Mouse (Mus musculus): Measurements from ENCODE around the gene Aqp12. TPM values are rescaled to one million over a fixed set of nuclear protein-coding genes. Genes with fewer than 3 reads are reported as not detected.

Gene Aqp12
- polyA plus RNA-seq, 1 experiment from 2014 or later = not detected

GRCm38 (mm10) chr1:92982931-92983605 is 23.1 kb upstream of the Aqp12 start:
- H3K9ac ChIP-seq = no peak overlapping the region

GRCm38 (mm10) chr1:92984999-92985398 is 21.1 kb upstream of the Aqp12 start:
- H3K36me3 ChIP-seq = no peaks in the 10 kb centered on the region
- no peak for ATAC-seq (ENCODE audit: borderline replicate concordance, extremely low read depth, low FRiP score, low TSS enrichment)

More at GRCm38 (mm10) chr1:92982931-92983605, 23.1 kb upstream of the Aqp12 start:
- Histone ChIP-seq H3K4me3 (no peak overlapping the region), H3K27ac (no peak overlapping the region), H3K36me3 (no peaks in the 10 kb centered on the region), H3K9me3 (no peaks in the 10 kb centered on the region), H3K4me2 (no peak overlapping the region), H3K27me3 (no peaks in the 10 kb centered on the region; the same call in 1 of the 2 replicates), H3K4me1 (peaks cover 15% of the 10 kb centered on the region)
- ATAC-seq (ENCODE audit: borderline replicate concordance, extremely low read depth, low FRiP score, low TSS enrichment) = no peak
- WGBS = 86% methylated on average over 17 of the region's 17 CpGs

GRCm38 (mm10) chr1:92988894-92989293 is 17.2 kb upstream of the Aqp12 start:
- Histone ChIP-seq H3K4me2 (no peak overlapping the region), H3K27ac (no peak overlapping the region), H3K36me3 (no peaks in the 10 kb centered on the region), H3K9ac (no peak overlapping the region), H3K4me3 (no peak overlapping the region), H3K4me1 (no peaks in the 10 kb centered on the region), H3K9me3 (no peaks in the 10 kb centered on the region), H3K27me3 (no peaks in the 10 kb centered on the region)
- ATAC-seq (ENCODE audit: borderline replicate concordance, extremely low read depth, low FRiP score, low TSS enrichment) = no peak
- 48% methylated on average over 4 of the region's 4 CpGs for WGBS

More at GRCm38 (mm10) chr1:92984999-92985398, 21.1 kb upstream of the Aqp12 start:
- Histone ChIP-seq H3K4me3 (no peak overlapping the region), H3K4me2 (no peak overlapping the region), H3K27ac (no peak overlapping the region), H3K9ac (no peak overlapping the region), H3K27me3 (no peaks in the 10 kb centered on the region), H3K4me1 (no peaks in the 10 kb centered on the region), H3K9me3 (no peaks in the 10 kb centered on the region)
- 85% methylated on average over 5 of the region's 5 CpGs for WGBS

GRCm38 (mm10) chr1:92989891-92990290 is 16.2 kb upstream of the Aqp12 start:
- Histone ChIP-seq H3K4me2 (no peak overlapping the region), H3K9ac (no peak overlapping the region)

GRCm38 (mm10) chr1:92992214-92992855 is 13.8 kb upstream of the Aqp12 start:
- no peak overlapping the region for H3K4me3 ChIP-seq
- no peaks in the 10 kb centered on the region for H3K9me3 ChIP-seq
- H3K27me3 ChIP-seq = no peaks in the 10 kb centered on the region
- 71% methylated on average over 6 of the region's 6 CpGs for WGBS
- H3K4me2 ChIP-seq = no peak overlapping the region
- no peaks in the 10 kb centered on the region for H3K4me1 ChIP-seq
- H3K36me3 ChIP-seq = no peaks in the 10 kb centered on the region
- H3K27ac ChIP-seq = no peak overlapping the region
- ATAC-seq (ENCODE audit: borderline replicate concordance, extremely low read depth, low FRiP score, low TSS enrichment) = no peak
- H3K9ac ChIP-seq = no peak overlapping the region

More at GRCm38 (mm10) chr1:92989891-92990290, 16.2 kb upstream of the Aqp12 start:
- Histone ChIP-seq H3K4me1 (no peaks in the 10 kb centered on the region), H3K36me3 (no peaks in the 10 kb centered on the region), H3K27me3 (no peaks in the 10 kb centered on the region), H3K27ac (no peak overlapping the region), H3K9me3 (no peaks in the 10 kb centered on the region), H3K4me3 (no peak overlapping the region)
- no peak for ATAC-seq (ENCODE audit: borderline replicate concordance, extremely low read depth, low FRiP score, low TSS enrichment)
- WGBS = 47% methylated on average over 4 of the region's 4 CpGs

GRCm38 (mm10) chr1:92992880-92993279 is 13.3 kb upstream of the Aqp12 start:
- Histone ChIP-seq H3K9me3 (no peaks in the 10 kb centered on the region), H3K4me1 (no peaks in the 10 kb centered on the region), H3K27me3 (no peaks in the 10 kb centered on the region), H3K36me3 (no peaks in the 10 kb centered on the region), H3K9ac (no peak overlapping the region), H3K27ac (no peak overlapping the region), H3K4me2 (no peak overlapping the region), H3K4me3 (no peak overlapping the region)
- WGBS = 69% methylated on average over 2 of the region's 2 CpGs
- no peak for ATAC-seq (ENCODE audit: borderline replicate concordance, extremely low read depth, low FRiP score, low TSS enrichment)

- no peak for ATAC-seq (ENCODE audit: borderline replicate concordance, extremely low read depth, low FRiP score, low TSS enrichment)
- Histone ChIP-seq H3K4me3 (no peak overlapping the region), H3K4me1 (no peaks in the 10 kb centered on the region), H3K27me3 (no peaks in the 10 kb centered on the region), H3K4me2 (no peak overlapping the region), H3K36me3 (no peaks in the 10 kb centered on the region), H3K27ac (no peak overlapping the region), H3K9me3 (no peaks in the 10 kb centered on the region), H3K9ac (no peak overlapping the region)
- WGBS = 31% methylated on average over 4 of the region's 4 CpGs
These were observed 3.1 kb downstream of the Aqp12 start for GRCm38 (mm10) chr1:93009196-93009595.

- Histone ChIP-seq H3K9ac (no peak overlapping the region), H3K4me3 (no peak overlapping the region), H3K4me1 (no peaks in the 10 kb centered on the region), H3K27ac (no peak overlapping the region), H3K9me3 (no peaks in the 10 kb centered on the region), H3K27me3 (no peaks in the 10 kb centered on the region), H3K4me2 (no peak overlapping the region), H3K36me3 (no peaks in the 10 kb centered on the region)
- WGBS = 27% methylated on average over 3 of the region's 3 CpGs
- ATAC-seq (ENCODE audit: borderline replicate concordance, extremely low read depth, low FRiP score, low TSS enrichment) = no peak
These were observed 4.6 kb downstream of the Aqp12 start for GRCm38 (mm10) chr1:93010731-93011130.

- no peak overlapping the region for H3K4me2 ChIP-seq
- H3K27ac ChIP-seq = no peak overlapping the region
- H3K36me3 ChIP-seq = no peaks in the 10 kb centered on the region
- no peak overlapping the region for H3K9ac ChIP-seq
- ATAC-seq (ENCODE audit: borderline replicate concordance, extremely low read depth, low FRiP score, low TSS enrichment) = no peak
- no peak overlapping the region for H3K4me3 ChIP-seq
- H3K9me3 ChIP-seq = no peaks in the 10 kb centered on the region
- WGBS = 58% methylated on average over 7 of the region's 7 CpGs
- no peaks in the 10 kb centered on the region for H3K27me3 ChIP-seq
- H3K4me1 ChIP-seq = no peaks in the 10 kb centered on the region
These were observed 6.0 kb downstream of the Aqp12 start for GRCm38 (mm10) chr1:93012103-93012585.

GRCm38 (mm10) chr1:93013367-93013766 is 7.2 kb downstream of the Aqp12 start:
- H3K4me2 ChIP-seq = no peak overlapping the region
- H3K36me3 ChIP-seq = no peaks in the 10 kb centered on the region
- 72% methylated on average over 4 of the region's 4 CpGs for WGBS
- no peak overlapping the region for H3K27ac ChIP-seq
- ATAC-seq (ENCODE audit: borderline replicate concordance, extremely low read depth, low FRiP score, low TSS enrichment) = no peak
- H3K9me3 ChIP-seq = no peaks in the 10 kb centered on the region
- no peak overlapping the region for H3K4me3 ChIP-seq
- no peak overlapping the region for H3K9ac ChIP-seq
- H3K4me1 ChIP-seq = no peaks in the 10 kb centered on the region
- no peaks in the 10 kb centered on the region for H3K27me3 ChIP-seq

GRCm38 (mm10) chr1:93014460-93014859 is 8.3 kb downstream of the Aqp12 start:
- ATAC-seq (ENCODE audit: borderline replicate concordance, extremely low read depth, low FRiP score, low TSS enrichment) = no peak
- Histone ChIP-seq H3K9ac (no peak overlapping the region), H3K4me2 (no peak overlapping the region), H3K36me3 (no peaks in the 10 kb centered on the region), H3K4me3 (no peak overlapping the region), H3K27me3 (no peaks in the 10 kb centered on the region), H3K9me3 (no peaks in the 10 kb centered on the region), H3K27ac (no peak overlapping the region), H3K4me1 (no peaks in the 10 kb centered on the region)

GRCm38 (mm10) chr1:93015136-93015535 is 9.0 kb downstream of the Aqp12 start:
- 54% methylated on average over 2 of the region's 2 CpGs for WGBS
- no peaks in the 10 kb centered on the region for H3K36me3 ChIP-seq
- H3K4me2 ChIP-seq = no peak overlapping the region
- H3K9ac ChIP-seq = no peak overlapping the region
- H3K4me3 ChIP-seq = no peak overlapping the region
- H3K27me3 ChIP-seq = no peaks in the 10 kb centered on the region
- H3K27ac ChIP-seq = no peak overlapping the region
- no peaks in the 10 kb centered on the region for H3K9me3 ChIP-seq
- ATAC-seq (ENCODE audit: borderline replicate concordance, extremely low read depth, low FRiP score, low TSS enrichment) = no peak
- no peaks in the 10 kb centered on the region for H3K4me1 ChIP-seq

Measured in lung, embryonic 15.5 days (tissue).